Mouse (Mus musculus): ENCODE measurements around the gene Trrap.

Gene Trrap

DNA sequence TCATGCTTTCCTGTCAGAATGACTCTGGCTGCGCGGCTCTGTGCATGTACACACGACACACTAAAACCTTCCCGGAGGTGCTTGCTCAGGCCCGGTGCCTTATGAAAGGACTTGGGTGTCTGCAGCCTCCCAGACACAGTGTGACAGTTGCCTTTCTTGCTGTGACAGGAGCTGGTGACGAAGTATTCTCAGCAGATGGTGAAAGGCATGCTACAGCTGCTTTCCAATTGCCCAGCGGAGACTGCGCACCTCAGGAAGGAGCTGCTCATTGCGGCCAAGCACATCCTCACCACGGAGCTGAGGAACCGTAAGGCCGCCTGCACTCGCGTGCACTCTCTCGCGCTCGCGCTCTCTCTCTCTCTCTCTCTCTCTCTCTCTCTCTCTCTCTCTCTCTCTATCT is 18.9 kb downstream of the Trrap start:
- no peak for DNase-seq

DNA sequence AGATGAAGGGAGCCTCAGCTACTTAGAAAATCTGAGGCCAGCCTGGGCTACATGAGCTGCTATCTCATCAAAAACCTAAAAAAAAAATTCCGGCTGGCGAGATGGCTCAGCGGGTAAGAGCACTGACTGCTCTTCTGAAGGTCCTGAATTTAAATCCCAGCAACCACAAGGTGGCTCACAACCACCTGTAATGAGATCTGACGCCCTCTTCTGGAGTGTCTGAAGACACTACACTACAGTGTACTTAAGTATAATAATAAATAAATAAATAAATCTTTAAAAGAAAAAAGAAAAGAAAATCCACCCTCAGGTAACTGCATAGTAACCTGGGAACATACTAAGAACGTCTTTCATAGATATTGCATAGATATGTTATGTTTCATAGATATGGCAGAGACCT is 25.8 kb downstream of the Trrap start:
- DNase-seq = no peak

DNA sequence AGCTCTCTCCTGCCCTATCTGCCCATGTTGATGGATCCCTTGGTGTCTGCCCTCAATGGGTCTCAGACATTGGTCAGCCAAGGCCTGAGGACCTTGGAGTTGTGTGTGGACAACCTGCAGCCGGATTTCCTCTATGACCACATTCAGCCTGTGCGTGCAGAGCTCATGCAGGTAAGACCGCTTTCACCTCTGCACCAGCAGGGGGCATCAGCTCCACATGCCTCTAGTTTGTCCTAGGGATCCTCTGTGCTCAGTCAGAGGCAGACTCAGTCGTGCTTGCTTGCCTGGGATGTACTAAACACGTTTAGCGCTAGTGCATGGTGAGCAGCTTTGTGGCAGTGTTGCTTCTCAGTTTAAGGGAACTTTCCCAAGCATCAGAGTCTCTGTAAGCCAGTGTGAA is 27.2 kb downstream of the Trrap start:
- peak; percentile 18 to 24 for DNase-seq

DNA sequence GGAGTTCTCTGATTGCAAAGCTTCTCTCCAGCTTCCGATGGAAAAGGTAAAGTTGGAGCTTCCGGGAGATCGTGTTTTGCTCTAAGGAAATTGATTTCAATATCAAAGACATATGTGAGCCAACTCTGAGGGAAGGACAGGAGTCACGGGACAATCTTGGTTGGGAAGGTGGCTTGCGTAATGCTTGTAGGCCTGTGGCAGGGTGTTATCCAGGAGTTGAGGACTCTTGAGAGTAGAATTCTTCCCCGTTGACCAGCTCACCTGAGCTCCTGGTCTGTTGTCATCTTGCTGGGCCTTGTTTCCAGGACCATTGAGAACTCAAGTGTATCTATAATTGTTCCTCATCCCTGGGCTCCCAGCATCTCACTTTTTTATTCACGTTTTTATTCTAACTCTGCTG is 29.6 kb downstream of the Trrap start:
- no peak for DNase-seq

DNA sequence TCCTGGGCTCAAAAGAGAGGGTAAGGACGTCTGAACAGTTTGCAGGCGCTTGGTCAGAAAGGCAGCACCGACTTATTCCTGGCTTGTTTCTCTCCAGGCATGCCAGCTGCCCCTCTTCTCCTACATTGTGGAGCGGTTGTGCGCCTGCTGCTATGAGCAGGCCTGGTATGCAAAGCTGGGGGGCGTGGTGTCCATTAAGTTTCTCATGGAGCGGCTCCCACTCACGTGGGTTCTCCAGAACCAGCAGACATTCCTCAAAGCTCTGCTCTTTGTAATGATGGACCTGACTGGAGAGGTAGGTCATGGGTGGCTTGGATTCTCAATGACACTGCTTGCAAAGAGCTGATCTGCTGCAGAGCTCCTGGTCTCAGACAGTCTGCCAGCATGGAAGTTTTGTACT is 35.5 kb downstream of the Trrap start:
- DNase-seq = no peak

DNA sequence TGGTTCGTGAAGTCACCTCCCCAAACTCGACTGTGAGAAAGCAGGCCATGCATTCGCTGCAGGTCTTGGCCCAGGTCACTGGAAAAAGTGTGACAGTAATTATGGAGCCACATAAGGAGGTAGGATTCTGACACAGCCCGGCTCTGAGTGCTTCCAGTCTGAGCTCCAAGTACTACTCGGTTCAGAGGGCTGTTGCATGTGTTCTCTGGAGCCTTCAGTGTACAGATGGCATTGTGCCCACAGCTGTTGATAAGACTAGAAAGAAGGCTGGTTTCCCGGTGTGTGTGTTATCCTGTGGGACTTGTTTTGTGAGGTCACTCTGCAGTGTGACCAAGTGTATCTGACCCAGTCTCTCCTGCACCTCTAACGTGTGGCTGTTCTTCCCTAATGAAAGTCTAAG is 36.6 kb downstream of the Trrap start:
- no peak for DNase-seq

DNA sequence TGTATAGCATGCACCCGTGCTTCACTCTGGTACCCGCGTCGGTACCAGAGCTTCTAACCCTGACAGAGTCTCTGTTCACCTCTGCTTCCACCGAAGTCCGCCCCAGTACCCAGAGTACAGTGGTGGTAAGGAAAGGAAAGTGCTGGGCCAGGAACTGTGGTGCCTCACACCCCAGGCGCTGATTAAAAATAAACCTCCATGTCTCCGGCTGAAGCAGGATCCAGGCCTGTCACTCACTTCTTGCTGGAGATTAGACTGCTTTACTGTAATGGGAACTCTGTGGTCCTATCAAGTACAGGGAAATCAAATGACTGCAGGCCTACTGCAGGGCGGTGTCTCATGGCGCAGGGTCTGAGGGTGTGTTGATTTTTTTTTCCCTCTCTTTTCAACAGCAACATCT is 39.4 kb downstream of the Trrap start:
- no peak for DNase-seq

DNA sequence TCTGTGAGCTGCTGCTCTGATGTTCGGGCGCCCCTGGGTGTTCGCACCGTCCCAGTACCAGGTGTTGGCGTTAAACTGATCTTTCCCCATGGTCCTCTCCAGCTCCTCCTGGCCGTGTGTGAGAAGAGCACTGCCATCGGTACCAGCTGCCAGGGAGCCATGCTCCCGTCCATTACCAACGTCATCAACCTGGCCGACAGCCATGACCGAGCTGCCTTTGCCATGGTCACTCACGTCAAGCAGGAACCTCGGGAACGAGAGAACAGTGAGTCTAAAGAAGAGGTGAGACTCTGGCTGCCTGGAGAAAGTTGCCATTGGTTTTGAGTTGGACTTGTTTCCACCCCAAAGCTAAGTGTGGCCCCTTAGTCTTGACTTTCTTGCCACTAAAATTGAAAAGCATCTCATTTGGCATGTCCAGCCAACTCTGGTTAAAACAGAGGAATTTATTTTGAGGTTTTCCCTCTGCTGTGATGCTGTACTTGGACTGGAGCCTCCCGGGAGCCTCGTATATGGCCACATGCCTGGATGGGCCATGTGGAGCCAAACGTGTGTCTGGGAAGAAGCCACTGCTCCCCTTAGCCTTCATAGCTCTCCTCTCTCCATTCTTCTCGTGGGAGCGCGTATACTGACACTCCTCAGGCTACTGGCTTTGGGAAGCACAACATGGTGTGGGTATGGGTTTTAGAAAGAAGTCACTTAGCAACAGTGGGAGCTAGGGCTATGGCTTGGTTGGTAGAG is 61.0 kb downstream of the Trrap start:
- DNase-seq = no peak

DNA sequence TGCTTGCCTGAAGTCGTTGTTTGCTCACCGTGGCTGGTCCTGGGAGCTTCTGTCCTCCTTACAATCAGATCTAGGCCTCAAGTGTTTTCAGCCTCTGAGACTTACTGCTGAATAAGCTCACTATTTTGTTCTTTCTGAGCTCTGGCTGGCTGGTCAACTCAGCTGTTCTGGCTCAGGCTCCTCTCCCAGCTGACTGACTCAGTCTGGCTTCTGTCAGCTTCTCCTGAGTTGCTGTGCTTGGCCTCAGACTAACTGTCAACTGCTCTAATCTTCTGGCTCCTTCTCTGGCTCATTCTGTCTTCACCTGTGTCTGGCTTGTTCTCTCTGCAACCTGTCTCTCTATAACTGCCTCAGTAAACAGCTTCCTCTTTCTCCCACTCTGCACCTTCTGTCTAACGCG is 62.1 kb downstream of the Trrap start:
- DNase-seq = no peak

DNA sequence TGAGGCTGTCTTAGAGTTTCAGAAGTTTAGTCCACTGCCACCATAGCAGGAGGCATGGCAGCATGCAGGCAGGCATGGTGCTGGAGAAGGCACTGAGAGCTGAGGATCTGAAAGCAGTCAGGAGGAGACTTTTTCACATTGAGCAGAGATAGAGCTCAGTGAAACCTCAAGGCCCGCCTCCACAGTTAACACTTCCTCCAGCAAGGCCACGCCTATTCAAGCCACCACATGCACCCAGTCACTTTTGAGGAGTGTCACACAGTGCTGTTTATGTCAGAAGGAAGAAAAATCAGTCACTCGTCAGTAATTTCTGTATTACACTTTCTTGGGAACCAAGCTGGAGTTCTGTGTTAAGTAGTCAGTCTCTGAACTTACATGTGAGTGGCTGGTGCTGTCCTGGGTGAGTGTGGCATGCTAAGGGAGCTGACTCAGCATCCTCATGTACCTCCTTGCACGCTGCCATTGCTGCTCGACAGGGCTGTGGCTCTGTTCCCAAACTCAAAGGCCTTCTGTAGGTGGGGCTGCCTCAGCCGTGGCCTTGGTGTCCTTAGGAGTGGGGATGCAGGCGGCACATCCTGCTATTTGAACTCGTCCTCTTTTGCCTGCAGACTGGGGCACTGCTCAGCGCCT is 64.4 kb downstream of the Trrap start:
- DNase-seq = no peak

DNA sequence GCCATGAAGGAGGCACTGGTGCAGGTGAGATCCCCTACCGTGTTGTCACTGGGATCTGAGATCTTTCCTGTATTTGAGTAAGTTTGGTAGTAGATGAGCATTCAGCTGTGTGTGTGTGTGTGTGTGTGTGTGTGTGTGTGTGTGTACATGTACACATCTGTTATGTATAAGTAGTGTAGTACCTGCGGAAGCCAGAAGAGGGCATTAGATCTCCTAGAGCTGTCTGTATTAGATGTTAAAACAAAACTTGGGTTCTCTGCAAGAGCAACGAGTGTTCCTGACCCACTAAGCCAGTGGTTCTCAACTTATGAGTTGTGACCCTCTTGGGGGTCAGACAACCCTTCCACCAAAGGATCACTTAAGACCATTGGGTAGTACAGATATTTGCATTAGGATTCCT is 68.6 kb downstream of the Trrap start:
- peak; percentile 18 to 21 for DNase-seq

DNA sequence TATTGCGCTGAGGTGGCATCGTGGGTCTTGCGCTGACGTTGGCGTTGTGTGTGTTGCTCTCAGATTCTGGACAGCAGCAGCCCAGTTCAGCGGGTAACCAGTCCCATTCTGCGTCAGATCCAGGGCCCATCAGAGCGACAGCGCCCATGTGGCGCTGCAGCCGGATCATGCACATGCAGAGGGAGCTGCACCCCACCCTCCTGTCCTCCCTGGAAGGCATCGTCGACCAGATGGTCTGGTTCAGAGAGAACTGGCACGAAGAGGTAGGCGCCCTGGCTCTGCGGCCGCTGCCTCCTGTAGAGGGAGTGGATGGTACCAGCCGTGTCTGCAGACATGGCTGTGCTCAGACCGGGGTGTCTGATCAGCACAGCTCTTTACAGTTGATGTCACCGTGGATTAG is 77.8 kb downstream of the Trrap start:
- DNase-seq = no peak

DNA sequence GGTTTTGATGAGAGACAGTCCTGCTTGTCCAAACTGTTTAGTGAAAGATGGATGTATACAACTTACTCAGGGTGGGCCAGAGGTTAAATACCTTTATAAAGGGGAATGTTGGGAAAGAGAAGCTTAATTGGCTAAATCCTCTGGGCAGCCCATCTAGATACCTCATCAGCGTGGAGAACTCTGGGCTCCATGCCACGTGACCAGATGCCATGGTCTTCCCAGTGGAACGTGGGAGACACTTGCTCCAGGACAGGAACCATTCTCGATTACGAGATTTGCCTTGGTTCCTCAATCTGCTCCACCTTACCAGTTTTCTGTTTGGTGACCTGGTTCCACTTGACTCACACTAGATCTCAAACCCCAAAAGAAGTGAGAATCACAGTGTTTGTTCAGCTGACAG is 81.2 kb downstream of the Trrap start:
- DNase-seq = no peak

DNA sequence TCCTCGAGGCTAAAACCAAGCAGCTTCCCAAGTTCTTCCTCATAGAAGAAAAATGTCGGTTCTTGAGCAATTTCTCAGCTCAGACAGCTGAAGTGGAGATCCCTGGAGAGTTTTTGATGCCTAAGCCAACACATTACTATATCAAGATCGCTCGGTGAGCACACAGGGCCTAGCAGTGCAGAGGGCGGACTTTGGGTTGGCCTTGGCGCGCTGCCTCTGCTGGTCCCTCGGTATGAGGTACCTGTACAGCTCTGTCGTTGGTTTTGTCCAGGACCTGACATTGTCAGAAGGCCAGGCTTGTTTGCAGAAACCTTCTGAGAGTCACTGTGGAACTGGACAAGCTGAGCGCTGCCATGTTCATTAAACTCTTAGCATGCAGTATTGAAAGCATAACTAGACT is 82.4 kb downstream of the Trrap start:
- no peak for DNase-seq

DNA sequence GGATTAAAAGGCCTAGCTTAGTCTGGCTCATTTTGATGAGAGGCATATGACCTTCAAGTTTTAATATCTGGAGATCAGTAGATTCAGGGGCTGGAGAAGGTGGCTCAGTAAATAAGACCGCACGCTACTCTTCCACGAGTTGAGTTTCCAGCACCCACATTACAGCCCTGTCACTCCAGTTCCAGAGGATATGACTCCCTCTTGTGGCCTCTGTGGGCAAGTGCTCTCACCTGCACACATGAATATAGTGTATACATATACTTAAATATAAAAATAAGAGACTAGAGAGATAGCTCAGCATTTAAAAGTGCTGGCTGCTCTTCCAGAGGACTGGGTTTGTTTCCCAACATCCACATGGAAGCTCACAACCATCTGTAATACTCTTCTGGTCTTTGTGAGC is 84.3 kb downstream of the Trrap start:
- DNase-seq = no peak

DNA sequence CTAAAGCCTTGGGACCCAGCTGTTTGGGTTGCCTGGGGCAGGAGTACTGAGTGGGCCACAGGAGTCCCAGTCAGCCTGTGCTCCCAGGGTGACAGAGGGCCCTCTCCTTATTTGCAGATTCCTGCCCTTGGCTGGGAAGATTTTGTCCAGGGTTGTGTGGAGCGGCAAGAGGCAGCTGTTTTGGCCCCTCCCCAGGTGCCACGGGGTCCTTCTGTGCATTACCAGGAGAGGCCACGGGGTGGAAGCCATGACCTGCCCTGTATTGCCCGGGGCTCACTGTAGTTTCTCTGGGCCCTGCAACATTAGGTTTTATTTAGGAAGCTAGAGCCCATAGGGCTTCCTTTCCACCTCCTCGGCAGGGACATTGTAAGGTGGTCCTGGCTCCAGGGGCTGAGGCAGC is 86.4 kb downstream of the Trrap start:
- no peak for DNase-seq

DNA sequence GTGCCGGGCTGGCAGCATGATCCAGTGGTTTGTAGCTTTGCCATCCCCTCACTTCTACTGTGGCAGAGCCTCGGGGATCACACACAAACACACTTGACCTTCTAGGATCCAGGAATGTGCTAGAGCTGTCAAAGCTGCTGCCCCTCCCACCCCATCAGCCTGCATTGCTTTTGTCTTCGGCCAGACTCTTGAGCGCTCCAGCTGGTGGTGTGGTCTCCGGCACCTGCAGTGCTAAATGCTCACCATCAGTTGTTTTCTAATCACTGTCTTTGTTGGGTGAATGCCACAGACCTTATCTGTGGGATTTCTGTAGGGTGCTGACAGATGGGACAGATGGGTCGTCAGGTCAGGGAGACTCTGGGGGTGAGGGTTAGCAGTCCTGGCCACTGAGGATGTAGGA is 88.4 kb downstream of the Trrap start:
- no peak for DNase-seq

DNA sequence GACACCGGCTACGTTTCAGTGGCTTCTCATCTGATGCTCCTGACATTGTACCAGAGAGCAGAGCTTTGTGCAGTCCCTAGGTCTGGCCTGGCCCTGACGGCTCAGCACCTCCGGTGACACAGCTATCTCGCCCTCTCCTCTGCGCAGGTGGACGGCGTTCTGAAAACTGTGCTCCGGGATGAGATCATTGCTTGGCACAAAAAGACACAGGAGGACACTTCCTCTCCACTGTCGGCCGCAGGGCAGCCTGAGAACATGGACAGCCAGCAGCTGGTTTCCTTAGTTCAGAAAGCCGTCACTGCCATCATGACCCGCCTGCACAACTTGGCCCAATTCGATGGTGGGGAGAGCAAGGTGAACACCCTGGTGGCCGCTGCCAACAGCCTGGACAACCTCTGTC is 91.0 kb downstream of the Trrap start:
- DNase-seq = no peak

DNA sequence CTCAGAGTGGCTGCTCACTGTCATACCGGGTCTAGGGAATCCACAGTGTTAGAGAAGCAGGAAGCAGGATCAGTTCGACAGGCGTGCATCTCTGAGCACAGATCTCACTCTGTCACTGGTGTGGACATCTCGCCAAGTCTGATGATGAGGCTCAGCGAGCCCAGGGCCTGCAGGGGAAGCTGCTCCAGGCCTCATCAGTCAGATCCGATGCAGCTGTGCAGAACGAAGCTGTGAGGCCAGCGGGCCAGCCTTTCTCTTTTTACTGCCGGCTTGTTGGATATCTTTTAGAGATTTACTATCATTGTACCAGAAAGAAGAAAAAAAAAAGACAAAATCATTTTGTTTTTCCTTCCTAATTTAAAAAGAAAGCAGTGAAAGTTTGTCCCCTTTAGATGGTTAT is 91.8 kb downstream of the Trrap start:
- no peak for DNase-seq

DNA sequence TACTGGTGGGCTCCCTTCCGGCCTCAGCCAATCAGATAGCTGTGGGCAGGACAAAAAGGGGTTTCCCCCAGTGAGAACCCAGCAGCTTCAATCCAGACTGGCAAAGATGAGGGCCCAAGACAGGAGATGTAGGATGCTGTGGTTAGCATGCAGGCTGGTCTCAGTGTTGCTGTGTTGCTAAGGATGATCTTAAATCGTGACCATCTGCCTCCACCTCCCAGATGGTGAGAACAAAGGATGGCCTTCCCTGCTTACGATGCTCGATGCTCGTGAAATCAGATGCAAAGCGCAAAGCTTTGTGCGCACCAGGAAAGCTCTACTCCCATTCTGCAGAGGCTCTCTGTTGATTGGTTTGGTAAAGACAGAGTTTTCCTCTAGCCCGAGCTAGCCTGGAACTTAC is 93.4 kb downstream of the Trrap start:
- DNase-seq = no peak

DNA sequence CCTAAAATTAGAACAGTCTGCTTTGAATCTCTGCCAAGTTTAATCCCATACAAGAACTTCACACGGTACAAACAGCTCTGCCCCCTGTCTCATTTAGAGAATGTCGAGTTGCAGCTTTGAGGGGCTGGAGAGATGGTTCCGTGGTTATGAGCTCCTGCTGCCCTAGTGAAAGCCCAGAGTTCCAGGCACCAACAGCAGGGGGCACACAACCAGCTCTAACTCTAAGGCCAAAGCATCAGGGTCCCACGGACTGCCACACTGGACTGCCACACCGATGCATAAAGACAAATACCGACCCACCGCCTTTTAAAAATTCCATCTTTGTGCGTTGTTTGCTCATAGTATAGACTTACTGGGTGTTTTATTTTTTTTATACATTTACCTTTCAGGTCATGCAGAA is 99.4 kb downstream of the Trrap start:
- no peak for DNase-seq

DNA sequence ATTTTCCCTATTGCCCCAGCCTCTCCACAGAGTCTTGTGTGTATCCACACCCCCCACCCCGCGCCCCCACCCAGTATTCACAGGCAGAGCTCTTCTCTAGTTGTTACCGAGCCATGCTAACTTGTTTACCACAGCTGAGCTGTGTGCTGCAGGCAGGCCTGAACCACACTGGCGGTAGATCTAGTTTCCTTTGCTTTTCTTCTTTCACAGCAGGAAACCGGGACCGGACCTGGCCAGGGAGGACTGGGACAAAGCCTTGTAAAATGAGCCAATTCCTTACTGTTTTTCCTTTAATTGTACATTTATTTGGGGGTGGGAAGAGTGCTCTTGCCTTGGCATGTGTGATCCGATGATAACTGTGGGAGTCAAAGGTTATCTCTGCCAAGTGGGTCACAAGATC is 101.9 kb downstream of the Trrap start:
- no peak for DNase-seq

DNA sequence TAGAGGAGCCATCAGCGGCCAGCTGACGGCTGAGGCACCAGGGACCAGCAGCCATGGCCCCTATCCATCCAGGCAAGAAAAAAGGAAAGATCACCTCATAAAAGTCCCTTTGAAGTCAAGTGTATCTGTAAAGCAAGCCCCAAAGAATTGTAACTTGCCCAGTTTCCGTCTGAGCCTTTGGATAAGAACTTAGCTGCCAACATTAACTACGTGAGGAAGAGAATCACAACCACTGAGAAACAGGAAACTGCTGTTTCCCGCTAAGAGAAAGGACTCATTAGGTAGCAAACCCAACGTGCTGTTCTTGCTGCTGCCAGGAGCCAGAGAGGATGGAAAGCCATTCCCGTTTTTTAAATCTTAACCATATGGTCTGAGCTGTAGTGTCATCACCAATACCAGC is 103.2 kb downstream of the Trrap start:
- no peak for DNase-seq

DNA sequence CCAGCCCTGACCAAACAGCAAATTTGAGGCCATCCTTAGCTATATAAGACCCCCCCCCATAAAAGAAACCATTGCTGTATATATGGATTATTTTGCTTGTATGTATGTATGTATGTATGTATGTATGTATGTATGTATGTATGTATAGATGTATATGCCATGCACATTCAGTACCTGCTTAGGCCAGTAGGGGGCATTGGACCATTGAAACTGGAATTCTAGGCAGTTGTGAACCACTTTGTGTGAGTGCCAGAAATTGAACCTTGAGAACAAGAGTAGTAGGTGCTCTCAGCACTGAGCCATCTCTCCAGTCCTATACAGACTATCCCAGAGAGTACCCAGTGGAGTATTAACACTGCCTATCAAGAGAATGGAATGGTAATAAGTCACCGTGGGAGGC is 104.2 kb downstream of the Trrap start:
- peak in 1 of 2 experiments; percentile 19 for DNase-seq

DNA sequence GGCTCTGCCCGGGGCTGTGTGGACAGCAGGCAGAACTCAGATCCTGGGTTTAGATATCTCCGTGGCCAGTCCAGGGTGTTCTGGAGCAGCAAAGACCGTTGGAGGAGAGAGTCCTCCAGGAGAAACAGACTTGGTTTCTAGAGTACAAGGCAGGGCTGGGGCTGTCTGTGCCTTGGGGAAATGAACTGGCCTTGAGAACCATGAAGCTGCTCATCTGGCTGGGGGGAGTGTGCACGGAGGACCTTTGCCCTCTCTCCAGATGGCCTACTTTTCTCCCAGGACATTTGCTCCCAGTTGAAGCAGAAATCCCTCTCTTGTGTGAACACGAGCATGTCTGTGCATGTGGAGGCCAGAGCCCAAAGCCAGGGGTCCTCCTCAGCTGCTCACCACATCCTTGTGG is 104.8 kb downstream of the Trrap start:
- DNase-seq = no peak

Data from B cell, adult 2 months (primary cell).